28 mouse cellular contexts compared by ENCODE assay signal in genomic region chr16:18182766-18183165, GRCm38 (mm10). TPM values are rescaled to one million over a fixed set of nuclear protein-coding genes. Genes with fewer than 3 reads are reported as not detected.
"Had no signal": no experiment of that assay in that cellular context is flagged by ENCODE, and none has a peak within 500 bp of the region (broad histone marks: within the 10 kb centered on the region; RNA-seq: fewer than 3 reads in every experiment).

No protein-coding gene starts in this region.

- DNase-seq: kidney, adult 18-20 months; kidney, adult 9 months; kidney, postnatal 14 days; layer of hippocampus, postnatal 36 days; left cerebral cortex, postnatal 4 days; liver, postnatal 0 days; lung, postnatal 10 days; lung, postnatal 36 days; retina, postnatal 1 day; right cerebral cortex, postnatal 25 days; spleen, adult 18-20 months; thymus, postnatal 25 days had no signal

- H3K4me3 ChIP-seq: left cerebral cortex, adult 2 months; limb, embryonic 12.5 days; limb, embryonic 15.5 days; lung, embryonic 15.5 days; megakaryocyte, embryonic 14.5 days; midbrain, embryonic 15.5 days; neural tube, embryonic 13.5 days; stomach, embryonic 15.5 days had no signal

- H3K36me3 ChIP-seq: limb, embryonic 12.5 days; limb, embryonic 15.5 days; lung, embryonic 15.5 days; midbrain, embryonic 15.5 days; neural tube, embryonic 13.5 days; stomach, embryonic 15.5 days had no signal

- H3K27me3 ChIP-seq: lung, embryonic 15.5 days; midbrain, embryonic 15.5 days; neural tube, embryonic 13.5 days; stomach, embryonic 15.5 days had no signal

RNA-seq across cellular contexts. Expression of gene Ccdc188, which starts 34.9 kb away (rescaled TPM):
- total RNA-seq: layer of hippocampus, adult 8-10 months; layer of hippocampus, postnatal 10 days; layer of hippocampus, postnatal 36 days; left cerebral cortex, adult 2 months; left cerebral cortex, postnatal 10 days; left cerebral cortex, postnatal 4 days; neutrophil, adult 5-6 weeks had no signal
- polyA plus RNA-seq: kidney, embryonic 16.5 days; limb, embryonic 12.5 days; limb, embryonic 15.5 days; liver, embryonic 11.5 days; liver, embryonic 14.5 days; liver, postnatal 0 days; lung, embryonic 15.5 days; midbrain, embryonic 11.5 days; neural tube, embryonic 13.5 days; stomach, embryonic 15.5 days had no signal

RNA-seq across cellular contexts. Expression of gene Rtn4r, which starts 55.3 kb away (rescaled TPM):
- total RNA-seq: neutrophil, adult 5-6 weeks had no signal
